Mouse (Mus musculus) CH12.LX (cell line): ENCODE results near the gene Gm43552.

Experiments
- TCF12 ChIP-seq: IDR thresholded peaks from 2 replicates; pipeline ENCODE4 v1.6.1; 2014; ENCODE audit warnings: low read depth, mild to moderate bottlenecking, inconsistent platforms, low read length, improper control_type of control experiment
- USF2 ChIP-seq: conservative IDR thresholded peaks from 2 replicates; pipeline ENCODE4 v1.6.1; 2011; ENCODE audit warnings: low read depth, low read length, improper control_type of control experiment

GRCm38 (mm10) chr5:65448941-65449340, 43.7 kb downstream of the Gm43552 start:
- TF ChIP-seq TCF12 (no peak), USF2 (no peak)
